ENCODE assay signal across 17 mouse cellular contexts in genomic region chr12:80232076-80232839, GRCm38 (mm10). TPM values are rescaled to one million over a fixed set of nuclear protein-coding genes. Genes with fewer than 3 reads are reported as not detected.
DNase-seq lines count a peak whose midpoint lies in the region; ATAC-seq lines count a peak whose summit lies in the region.
"Had no signal": no experiment of that assay in that cellular context is flagged by ENCODE, and none has a peak within 500 bp of the region (broad histone marks: within the 10 kb centered on the region; RNA-seq: fewer than 3 reads in every experiment).

No protein-coding gene starts in this region.

- H3K9me3 ChIP-seq in heart, embryonic 15.5 days (replicated peaks) = no peaks in the 10 kb centered on the region
- peaks cover 5% of the 10 kb centered on the region; the same call in 1 of the 2 replicates for H3K9me3 ChIP-seq in lung, embryonic 16.5 days (ENCODE audit: control insufficient read depth, low read length)
- H3K9me3 ChIP-seq in limb, embryonic 12.5 days = peaks cover 13% of the 10 kb centered on the region; the same call in 1 of the 2 replicates

- no peak for DNase-seq in heart, postnatal 36 days
- no peak for DNase-seq in lung, postnatal 25 days (ENCODE audit: low spot score)
- DNase-seq in yolk sac, embryonic 10.5 days (ENCODE audit: low spot score) = no peak
- no peak for DNase-seq in right cerebral cortex, postnatal 14 days
- DNase-seq: adrenal gland, postnatal 25 days; cerebellum, adult 2 months; layer of hippocampus, adult 9-11 months; thymus, postnatal 25 days had no signal

- no peak overlapping the region for H3K4me3 ChIP-seq in heart, embryonic 15.5 days
- no peak overlapping the region for H3K4me3 ChIP-seq in lung, embryonic 16.5 days (ENCODE audit: low read length)
- H3K4me3 ChIP-seq in limb, embryonic 12.5 days (replicated peaks) = no peak overlapping the region
- H3K4me3 ChIP-seq: erythroblast, embryonic 14.5 days had no signal

- H3K4me1 ChIP-seq in heart, embryonic 15.5 days (replicated peaks) = peaks cover 60% of the 10 kb centered on the region
- peaks cover 63% of the 10 kb centered on the region for H3K4me1 ChIP-seq in lung, embryonic 16.5 days (replicated peaks; ENCODE audit: control insufficient read depth, insufficient read depth, low read length)
- H3K4me1 ChIP-seq in limb, embryonic 12.5 days (replicated peaks) = peaks cover 55% of the 10 kb centered on the region

- ATAC-seq in heart, embryonic 15.5 days (replicated peaks; ENCODE audit: insufficient number of reproducible peaks, insufficient read depth, low FRiP score, low read depth) = no peak
- ATAC-seq in lung, embryonic 16.5 days (ENCODE audit: low read depth) = no peak
- ATAC-seq in limb, embryonic 12.5 days (ENCODE audit: insufficient number of reproducible peaks, insufficient read depth, low FRiP score, low TSS enrichment, low read depth) = no peak
- ATAC-seq in monocyte, adult 5-6 weeks (replicated peaks; ENCODE audit: insufficient number of reproducible peaks, low FRiP score, low TSS enrichment, poor library complexity, severe bottlenecking) = no peak
- ATAC-seq: CD4-positive, CD25-positive, alpha-beta regulatory T cell, adult 4 months; hindbrain, postnatal 0 days; midbrain, embryonic 16.5 days had no signal

- H3K27ac ChIP-seq in heart, embryonic 15.5 days = peak overlapping the region; percentile 94
- H3K27ac ChIP-seq in lung, embryonic 16.5 days (ENCODE audit: low read length) = peak overlapping the region; percentile 95
- H3K27ac ChIP-seq in limb, embryonic 12.5 days = peak overlapping the region; percentile 97
- H3K27ac ChIP-seq: hindbrain, postnatal 0 days; liver, embryonic 14.5 days had no signal

- no peak overlapping the region for H3K9ac ChIP-seq in heart, embryonic 15.5 days
- no peak overlapping the region for H3K9ac ChIP-seq in lung, embryonic 16.5 days (ENCODE audit: low read length)
- no peak overlapping the region for H3K9ac ChIP-seq in limb, embryonic 12.5 days (replicated peaks)
- H3K9ac ChIP-seq: liver, embryonic 14.5 days had no signal

- intact Hi-C loops in heart, postnatal 36 days (cut with DNase I) = no loop called here

- 69% methylated on average over 9 of the region's 9 CpGs for WGBS in heart, embryonic 15.5 days
- WGBS in lung, embryonic 16.5 days = 70% methylated on average over 9 of the region's 9 CpGs
- 75% methylated on average over 9 of the region's 9 CpGs for WGBS in limb, embryonic 12.5 days

- H3K27me3 ChIP-seq in heart, embryonic 15.5 days = no peaks in the 10 kb centered on the region
- no peaks in the 10 kb centered on the region for H3K27me3 ChIP-seq in lung, embryonic 16.5 days (ENCODE audit: control insufficient read depth, insufficient read depth, low read depth, low read length)
- H3K27me3 ChIP-seq in limb, embryonic 12.5 days = no peaks in the 10 kb centered on the region

- no peak overlapping the region for H3K4me2 ChIP-seq in heart, embryonic 15.5 days
- peak overlapping the region; percentile 51; the same call in 1 of the 2 replicates for H3K4me2 ChIP-seq in lung, embryonic 16.5 days (ENCODE audit: low read depth, low read length)
- H3K4me2 ChIP-seq in limb, embryonic 12.5 days = no peak overlapping the region; the same call in 1 of the 2 replicates

- peaks cover 10% of the 10 kb centered on the region; the same call in 1 of the 2 replicates for H3K36me3 ChIP-seq in heart, embryonic 15.5 days
- peaks cover 3% of the 10 kb centered on the region for H3K36me3 ChIP-seq in lung, embryonic 16.5 days (ENCODE audit: control insufficient read depth, insufficient read depth, low read length)
- peaks cover 24% of the 10 kb centered on the region for H3K36me3 ChIP-seq in limb, embryonic 12.5 days

RNA-seq across cellular contexts. Expression of gene Actn1, which starts 27.9 kb away (rescaled TPM):
- polyA plus RNA-seq in heart, embryonic 15.5 days (2015; fragmentation: Nextera tagmentation; extraction: Ambion mirVana) = 29.2 and 42.3 TPM in 2 replicates
- total RNA-seq in heart, postnatal 36 days (2021) = 10 to 100 TPM; 33.4 to 38.9 TPM
- 49.2 and 49.9 TPM in 2 replicates for polyA plus RNA-seq in lung, embryonic 16.5 days (2015; fragmentation: Nextera tagmentation; extraction: Ambion mirVana)
- 42.0 and 45.8 TPM in 2 replicates for polyA plus RNA-seq in limb, embryonic 12.5 days (2016; fragmentation: Nextera tagmentation; extraction: Ambion mirVana)
- 4.9 to 18.8 TPM (median 7.8 TPM) in 3 replicates for total RNA-seq in monocyte, adult 5-6 weeks (2017)
